Mouse (Mus musculus) splenic B cell, adult 2 months (primary cell): Measurements from ENCODE around the gene Dennd2a.

Experiments used
- DNase-seq: peaks from one replicate; pipeline ENCODE4 v3.0.0-alpha.2; 2011; ENCODE audit warnings: low read depth, low spot score
- H3K27me3 ChIP-seq: 2 replicates; pipeline ENCODE4 v1.6.1; 2012; ENCODE audit warnings: mild to moderate bottlenecking, low read length, moderate library complexity, mixed read lengths; ENCODE audit not compliant: control insufficient read depth, poor library complexity, insufficient read depth, severe bottlenecking
- H3K36me3 ChIP-seq: 2 replicates; pipeline ENCODE4 v1.6.1; 2012; ENCODE audit warnings: mild to moderate bottlenecking, low read length, moderate library complexity, mixed read lengths; ENCODE audit not compliant: control insufficient read depth, poor library complexity, insufficient read depth, severe bottlenecking

Gene Dennd2a

GRCm38 (mm10) chr6:39515040-39515738, 42.5 kb downstream of the Dennd2a start:
- Histone ChIP-seq H3K36me3 (no peaks in the 10 kb centered on the region), H3K27me3 (no peaks in the 10 kb centered on the region)
- DNase-seq, result no peak

DNA sequence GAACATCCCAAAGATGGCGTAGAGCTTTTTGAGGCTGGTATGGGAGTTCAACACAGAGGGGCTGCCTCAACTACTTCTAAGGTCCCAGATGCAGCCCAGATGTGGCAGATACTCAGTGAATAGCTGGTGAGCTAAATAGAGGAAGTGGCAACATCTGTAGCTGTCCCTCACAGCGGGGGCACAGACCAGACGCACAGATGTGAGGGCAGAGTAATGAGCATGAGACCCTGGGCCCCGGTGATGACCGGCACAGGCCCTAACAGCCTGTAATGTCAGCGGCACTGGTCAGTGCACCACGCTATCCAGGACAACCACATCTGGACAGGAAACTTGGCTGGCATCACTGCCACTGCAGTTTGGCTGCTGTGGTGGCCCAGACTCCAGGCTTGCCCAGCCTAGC, 54.2 kb downstream of the Dennd2a start:
- Histone ChIP-seq H3K27me3 (no peaks in the 10 kb centered on the region), H3K36me3 (no peaks in the 10 kb centered on the region)
- DNase-seq, result no peak

DNA sequence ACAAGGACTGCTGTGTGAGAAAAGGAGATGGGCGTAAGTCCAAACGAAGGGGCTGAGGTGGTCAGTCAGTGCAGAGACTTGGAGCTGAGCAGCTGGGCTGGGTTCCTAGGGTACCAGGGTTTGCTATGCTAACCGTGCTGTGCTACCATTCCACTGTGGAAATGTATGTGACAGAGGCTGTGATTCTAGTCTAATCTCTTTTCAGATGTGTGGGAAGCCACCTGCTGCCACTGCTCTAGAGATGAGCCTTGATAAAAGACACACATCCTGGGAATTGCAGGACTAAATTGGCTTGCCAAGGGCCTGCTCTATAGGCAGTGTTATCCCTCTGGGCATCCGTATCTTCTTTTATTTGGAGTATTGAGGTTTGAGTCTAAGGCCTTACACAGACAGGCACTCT, 60.5 kb downstream of the Dennd2a start:
- Histone ChIP-seq H3K36me3 (no peaks in the 10 kb centered on the region), H3K27me3 (no peaks in the 10 kb centered on the region)
- no peak for DNase-seq

- DNase-seq, result no peak
- Histone ChIP-seq H3K36me3 (no peaks in the 10 kb centered on the region), H3K27me3 (no peaks in the 10 kb centered on the region)
Observed at GRCm38 (mm10) chr6:39493129-39493714, 64.4 kb downstream of the Dennd2a start.

GRCm38 (mm10) chr6:39492161-39492560, 65.5 kb downstream of the Dennd2a start:
- DNase-seq, result no peak

GRCm38 (mm10) chr6:39491203-39491602, 66.5 kb downstream of the Dennd2a start:
- Histone ChIP-seq H3K27me3 (no peaks in the 10 kb centered on the region), H3K36me3 (no peaks in the 10 kb centered on the region)
- no peak for DNase-seq

More at GRCm38 (mm10) chr6:39492161-39492560, 65.5 kb downstream of the Dennd2a start:
- Histone ChIP-seq H3K27me3 (no peaks in the 10 kb centered on the region), H3K36me3 (no peaks in the 10 kb centered on the region)

DNA sequence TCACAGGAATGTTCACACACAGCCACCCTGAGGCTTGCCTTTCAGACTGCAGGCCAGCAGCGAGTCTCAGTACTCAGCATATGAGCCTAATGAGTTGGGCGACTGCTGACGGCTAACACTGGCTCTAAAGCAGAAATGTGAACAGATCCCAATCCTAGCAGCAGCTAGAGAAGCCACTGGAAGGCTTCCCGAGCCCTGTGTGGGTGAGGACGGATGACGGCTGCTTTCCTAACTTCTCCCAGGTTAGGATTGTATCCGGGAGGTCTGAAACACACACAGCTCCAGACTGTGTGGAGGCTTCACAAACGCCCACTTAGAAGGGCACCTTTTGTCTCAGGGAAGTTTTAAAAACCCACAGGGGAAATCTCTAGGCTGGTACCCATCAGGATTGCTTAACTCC, 69.4 kb downstream of the Dennd2a start:
- Histone ChIP-seq H3K36me3 (no peaks in the 10 kb centered on the region), H3K27me3 (no peaks in the 10 kb centered on the region)
- DNase-seq, result no peak

GRCm38 (mm10) chr6:39483656-39484055, 74.0 kb downstream of the Dennd2a start:
- H3K36me3 ChIP-seq, result no peaks in the 10 kb centered on the region
- peak; percentile 4 for DNase-seq
- H3K27me3 ChIP-seq, result no peaks in the 10 kb centered on the region

GRCm38 (mm10) chr6:39478509-39479150, 79.0 kb downstream of the Dennd2a start:
- no peaks in the 10 kb centered on the region for H3K27me3 ChIP-seq
- no peak for DNase-seq

GRCm38 (mm10) chr6:39476617-39477016, 81.0 kb downstream of the Dennd2a start:
- DNase-seq, result no peak
- H3K36me3 ChIP-seq, result no peaks in the 10 kb centered on the region
- H3K27me3 ChIP-seq, result no peaks in the 10 kb centered on the region

More at GRCm38 (mm10) chr6:39478509-39479150, 79.0 kb downstream of the Dennd2a start:
- H3K36me3 ChIP-seq, result no peaks in the 10 kb centered on the region

DNA sequence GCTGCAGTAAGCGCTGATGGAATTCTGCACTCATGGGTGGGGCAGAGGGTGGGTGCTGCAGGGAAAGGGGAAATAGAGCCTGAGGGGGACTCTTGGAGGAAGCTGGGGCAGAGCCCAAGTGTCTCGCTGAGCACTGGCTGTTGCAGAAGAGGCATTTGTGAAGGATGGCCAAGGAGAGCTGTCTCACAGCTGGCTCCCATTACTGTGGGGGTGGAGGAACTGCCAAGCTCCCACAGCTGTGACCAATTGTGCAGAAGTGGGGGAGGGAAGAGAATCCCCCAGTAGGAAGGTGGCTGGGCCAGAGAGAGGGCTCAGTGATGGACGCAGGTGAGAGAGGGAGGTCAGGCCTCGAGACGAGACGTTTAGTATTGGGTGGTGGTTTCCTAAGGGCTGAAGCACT, 83.2 kb downstream of the Dennd2a start:
- no peak for DNase-seq
- Histone ChIP-seq H3K27me3 (no peaks in the 10 kb centered on the region), H3K36me3 (no peaks in the 10 kb centered on the region)

DNA sequence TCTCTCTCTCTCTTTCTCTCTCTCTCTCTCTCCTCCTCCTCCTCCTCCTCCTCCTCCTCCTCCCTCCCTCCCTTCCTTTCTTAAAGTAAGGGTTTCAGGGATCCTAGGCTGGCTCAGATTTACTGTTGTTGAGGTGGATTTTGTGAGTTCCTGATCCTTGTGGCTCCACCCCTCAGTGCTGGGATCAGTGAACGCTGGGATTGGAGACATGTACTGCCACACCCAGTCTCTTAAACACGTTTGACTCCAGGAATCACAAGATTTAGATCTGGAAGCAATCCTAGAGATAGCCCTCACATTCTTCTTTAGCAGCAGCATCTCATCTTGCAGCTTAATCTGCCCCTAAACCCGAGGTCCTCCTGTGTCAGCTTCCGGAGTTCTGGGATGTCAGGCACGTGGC, 84.8 kb downstream of the Dennd2a start:
- H3K27me3 ChIP-seq, result no peaks in the 10 kb centered on the region
- no peaks in the 10 kb centered on the region for H3K36me3 ChIP-seq
- DNase-seq, result no peak

GRCm38 (mm10) chr6:39472271-39472670, 85.4 kb downstream of the Dennd2a start:
- H3K27me3 ChIP-seq, result no peaks in the 10 kb centered on the region
- no peak for DNase-seq

GRCm38 (mm10) chr6:39470076-39470475, 87.6 kb downstream of the Dennd2a start:
- Histone ChIP-seq H3K36me3 (no peaks in the 10 kb centered on the region), H3K27me3 (no peaks in the 10 kb centered on the region)
- no peak for DNase-seq

More at GRCm38 (mm10) chr6:39472271-39472670, 85.4 kb downstream of the Dennd2a start:
- H3K36me3 ChIP-seq, result no peaks in the 10 kb centered on the region

GRCm38 (mm10) chr6:39469427-39469826, 88.2 kb downstream of the Dennd2a start:
- Histone ChIP-seq H3K27me3 (no peaks in the 10 kb centered on the region), H3K36me3 (no peaks in the 10 kb centered on the region)
- no peak for DNase-seq
